Mouse (Mus musculus) heart, postnatal 36 days (tissue): ENCODE measurements at regions not wholly inside any gene's neighbourhood (a gene's known extent, or its start where the extent isn't known, plus 50 kb on each side); places are given as distances from the start of the nearest gene placed in this dataset.

ENCODE experiments used
- DNase-seq, 2 experiments: peaks; one replicate each; pipeline ENCODE4 v3.0.0; 2021 to 2022
- intact Hi-C: fragments of 180-260 bp; cut with DNase I; formaldehyde crosslinking; loops from one replicate; pipeline ENCODE4 v1.15.1; 2025

- intact Hi-C loops = no loop called here
- DNase-seq = no peak
Measured at GRCm38 (mm10) chr14:103458340-103458739, 54.8 kb upstream of the Scel start.

DNA sequence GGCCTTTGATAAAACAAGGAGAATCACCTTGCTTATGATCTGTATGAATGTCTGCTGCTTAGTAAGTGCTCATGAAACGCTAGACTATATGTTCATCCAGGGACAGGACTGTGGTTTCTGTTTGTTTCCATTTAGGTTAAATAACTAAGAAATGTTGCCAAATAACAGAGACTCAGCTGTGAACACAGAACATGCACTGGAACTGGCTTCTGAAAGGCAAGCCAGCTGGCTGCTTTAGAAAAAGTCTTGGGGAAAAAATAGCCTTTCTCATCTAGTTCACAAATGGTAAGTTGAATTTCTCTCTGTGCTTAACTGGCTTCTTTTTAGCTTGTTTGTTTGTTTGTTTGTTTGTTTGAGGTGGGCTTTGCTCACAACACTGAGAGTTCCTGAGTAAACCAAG is 57.0 kb upstream of the Scel start:
- intact Hi-C loops = no loop called here
- DNase-seq = no peak

- DNase-seq = no peak
- intact Hi-C loops = no loop called here
Measured at GRCm38 (mm10) chr14:103450756-103451155, 62.4 kb upstream of the Scel start.

DNA sequence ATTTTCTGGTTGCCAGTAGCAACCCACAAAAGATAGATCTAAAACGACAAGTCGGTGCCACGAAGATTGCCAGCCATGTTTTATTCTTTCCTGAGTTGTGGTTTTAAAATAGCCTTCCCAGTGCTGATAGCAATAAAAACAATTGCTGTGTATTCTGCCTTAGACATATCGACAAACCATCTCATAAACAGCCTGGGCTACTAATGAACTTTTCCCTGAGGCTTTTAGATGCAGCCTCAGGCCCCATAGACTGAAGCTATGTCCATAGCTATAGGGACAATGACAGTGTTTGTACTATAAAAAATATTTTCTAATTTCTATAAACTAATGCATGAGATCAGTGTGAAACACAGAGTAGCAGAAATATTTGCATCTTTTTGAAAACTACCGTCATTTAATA is 63.7 kb upstream of the Scel start:
- no peak for DNase-seq
- intact Hi-C loops = no loop called here

- intact Hi-C loops = no loop called here
- DNase-seq = no peak
Measured at GRCm38 (mm10) chr14:103449033-103449432, 64.1 kb upstream of the Scel start.

DNA sequence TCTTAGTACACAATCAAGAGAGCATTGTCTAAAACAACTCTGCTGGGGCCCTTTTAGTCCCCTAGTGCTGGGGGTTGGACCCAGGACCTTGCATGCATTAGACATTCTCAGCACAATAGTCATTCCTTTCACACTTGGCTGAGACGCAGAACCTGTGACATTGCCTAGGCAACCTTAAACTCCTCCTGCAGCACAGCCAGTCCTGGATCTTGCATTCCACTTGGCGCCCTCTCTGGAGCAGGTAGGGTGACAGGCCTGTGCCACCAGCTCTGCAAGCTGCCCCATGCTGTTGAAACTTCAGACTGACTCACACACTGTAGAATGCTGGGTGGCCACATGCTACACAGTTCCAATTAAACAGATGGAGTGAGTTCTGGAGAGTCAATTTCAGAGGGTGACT is 66.5 kb upstream of the Scel start:
- intact Hi-C loops = loop anchor here (1.0 kb wide), 1 partner anchor 8 kb away; no protein-coding TSS in a partner anchor
- no peak for DNase-seq

DNA sequence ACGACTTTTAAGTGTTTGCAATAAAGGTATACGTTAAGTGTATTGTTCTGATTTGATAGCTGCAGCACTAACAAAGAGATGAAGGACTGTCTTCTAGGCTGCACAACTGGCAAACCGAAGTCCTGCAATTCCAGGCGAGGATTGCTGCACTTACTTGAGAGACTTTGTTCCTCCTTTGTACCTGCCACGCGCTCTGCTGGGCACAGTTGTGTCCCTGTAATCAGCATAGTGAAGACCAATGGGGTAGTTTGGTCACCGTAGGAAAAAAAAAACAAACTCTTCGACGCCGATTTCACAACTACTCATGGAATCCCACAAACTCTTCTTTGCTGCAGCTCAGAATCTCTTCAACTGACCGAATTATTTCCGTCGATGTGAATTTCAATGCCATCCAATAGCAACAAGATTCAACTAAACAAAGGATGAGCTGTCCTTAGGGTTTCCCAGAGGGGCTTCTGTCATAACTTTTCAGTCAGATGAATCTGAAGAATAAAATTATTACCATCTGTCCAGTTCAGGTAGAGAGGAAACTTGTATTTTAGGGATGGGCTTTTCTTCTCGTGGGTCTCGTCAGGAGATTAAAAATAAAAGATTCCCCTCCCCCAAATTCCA is 71.6 kb upstream of the Scel start:
- DNase-seq = no peak
- intact Hi-C loops = no loop called here

GRCm38 (mm10) chr14:103440243-103440642 is 72.9 kb upstream of the Scel start:
- DNase-seq = no peak
- intact Hi-C loops = no loop called here

GRCm38 (mm10) chr14:103434218-103434617 is 78.9 kb upstream of the Scel start:
- DNase-seq = no peak
- intact Hi-C loops = no loop called here

DNA sequence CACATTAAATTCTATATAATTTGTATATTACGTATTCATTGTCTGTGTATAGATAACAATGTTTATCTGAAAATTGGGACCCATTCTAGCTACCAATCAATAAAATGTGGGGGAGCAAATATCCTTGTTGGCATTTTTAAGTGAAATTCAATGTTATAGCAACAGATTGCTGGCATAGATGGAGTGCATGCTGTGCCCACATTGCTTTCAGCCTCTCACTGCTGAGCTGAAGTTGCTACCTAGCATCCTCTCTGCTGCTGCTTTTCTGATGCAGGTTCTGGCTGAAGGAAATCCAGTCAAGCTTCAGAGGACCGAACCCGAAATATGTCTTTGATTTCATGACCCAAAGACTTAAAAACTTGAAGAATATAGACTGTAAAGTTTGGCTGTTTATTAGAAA is 80.0 kb upstream of the Scel start:
- intact Hi-C loops = no loop called here
- no peak for DNase-seq

DNA sequence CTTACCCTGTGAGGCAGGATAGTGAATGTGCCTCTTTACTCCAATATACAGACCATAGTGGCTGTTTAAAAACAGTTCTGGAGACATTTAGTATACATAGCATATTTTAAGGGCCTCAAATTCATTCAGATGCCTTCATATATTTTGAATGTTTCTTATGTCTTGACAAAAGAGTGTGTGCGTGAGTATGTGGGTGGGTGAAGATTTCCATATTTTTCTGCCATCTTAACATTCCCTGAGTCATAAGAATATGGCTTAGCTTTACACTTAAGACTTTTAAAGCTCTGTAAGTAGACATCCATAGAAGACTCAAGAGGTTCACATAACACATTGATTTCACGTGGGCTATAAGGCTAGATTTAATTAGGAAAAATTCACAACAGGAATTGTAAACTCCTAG is 81.3 kb upstream of the Mycbp2 start:
- no peak for DNase-seq
- intact Hi-C loops = no loop called here

- intact Hi-C loops = no loop called here
- peak; percentile 4 to 5 for DNase-seq
Measured at GRCm38 (mm10) chr14:103421305-103421822, 74.8 kb upstream of the Mycbp2 start.

- DNase-seq = no peak
- intact Hi-C loops = no loop called here
Measured at GRCm38 (mm10) chr14:103417110-103418061, 70.8 kb upstream of the Mycbp2 start.

DNA sequence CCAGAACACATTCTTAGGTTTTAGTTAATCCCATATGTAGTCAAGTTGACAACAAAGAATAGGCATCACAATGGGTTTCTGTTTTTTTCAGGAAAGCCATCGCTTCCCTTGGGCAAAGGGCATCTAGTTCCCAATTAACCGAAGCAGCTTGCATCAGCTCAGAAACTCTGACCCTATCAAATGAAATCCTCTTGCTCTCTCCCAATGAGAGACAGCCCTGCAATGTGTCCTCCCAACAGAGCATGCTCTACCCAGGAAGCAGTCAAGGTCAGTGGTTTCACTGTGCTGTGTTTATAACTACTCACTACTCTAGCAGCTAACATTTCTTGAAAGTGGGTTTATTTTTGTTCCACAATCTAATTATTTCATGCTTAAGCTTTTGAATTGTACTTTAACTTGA is 58.0 kb upstream of the Mycbp2 start:
- no peak for DNase-seq
- intact Hi-C loops = no loop called here

DNA sequence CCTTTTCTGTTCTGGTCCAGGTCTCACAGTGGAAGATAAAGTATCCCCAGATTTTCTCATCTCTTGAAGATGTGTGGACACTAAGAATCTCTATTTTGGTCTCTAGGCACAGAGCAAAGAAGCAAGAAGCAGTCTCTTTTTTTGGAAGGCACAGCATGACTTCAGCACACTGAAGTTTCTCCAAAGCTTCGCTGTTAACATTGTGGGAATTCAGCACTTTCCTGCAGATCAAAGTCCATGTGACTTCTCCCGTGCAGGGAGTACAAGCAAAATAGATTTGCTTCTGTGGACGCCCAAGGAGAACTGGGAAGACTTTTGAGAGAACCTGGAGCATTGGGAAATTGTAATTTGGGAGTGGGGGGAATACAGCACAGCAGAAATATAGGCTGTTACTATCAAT is 56.4 kb upstream of the Mycbp2 start:
- DNase-seq = no peak
- intact Hi-C loops = no loop called here

- DNase-seq = no peak
- intact Hi-C loops = no loop called here
Measured at GRCm38 (mm10) chr14:103401983-103402382, 55.4 kb upstream of the Mycbp2 start.

DNA sequence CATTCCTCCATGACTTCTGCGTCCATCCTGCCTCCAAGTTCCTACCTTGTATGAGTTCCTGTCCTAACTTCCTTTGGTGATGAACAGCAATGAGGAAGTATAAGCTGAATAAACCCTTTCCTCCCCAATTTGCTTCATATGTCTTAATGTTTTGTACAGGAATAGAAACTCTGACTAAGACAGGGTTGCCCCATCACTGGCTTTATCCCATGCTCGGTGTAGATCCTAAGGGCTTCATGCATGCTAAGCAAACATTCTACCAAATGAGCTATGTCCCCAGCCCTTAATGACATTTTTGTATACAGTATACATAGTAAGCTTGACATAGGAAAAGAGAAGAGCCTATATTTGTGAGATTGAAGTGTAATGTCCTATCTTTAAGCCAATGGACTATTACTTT is 54.7 kb upstream of the Mycbp2 start:
- intact Hi-C loops = no loop called here
- DNase-seq = no peak

DNA sequence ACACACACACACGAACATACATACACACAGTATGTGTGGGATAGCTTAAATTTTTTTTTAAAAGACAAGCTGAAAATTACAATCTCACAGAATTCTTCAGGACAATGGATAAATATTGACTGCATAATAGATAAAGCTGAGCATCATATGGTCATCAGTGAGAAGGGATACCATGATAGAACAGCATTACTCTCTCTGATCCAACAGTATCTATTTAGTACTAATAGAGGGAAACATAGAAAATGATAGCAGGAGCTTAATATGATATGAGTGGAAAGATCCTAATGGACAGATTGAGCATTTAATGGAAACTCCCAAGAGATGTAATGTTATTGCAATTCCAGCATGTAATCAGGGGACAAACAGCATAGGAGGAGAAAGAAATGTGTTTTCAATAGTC is 51.8 kb upstream of the Mycbp2 start:
- intact Hi-C loops = no loop called here
- DNase-seq = no peak
